Mouse (Mus musculus) hindbrain, embryonic 11.5 days (tissue): ENCODE measurements around the gene Nmur1. TPM values are rescaled to one million over a fixed set of nuclear protein-coding genes. Genes with fewer than 3 reads are reported as not detected.

Experiments used
- ATAC-seq: fragments of 200-750 bp; cut with Nextera tagmentation; 2 replicates; pipeline ENCODE4 v1.8.0; 2017; ENCODE audit warnings: mild to moderate bottlenecking, moderate TSS enrichment, moderate library complexity; ENCODE audit not compliant: low FRiP score
- DNase-seq: peaks from one replicate; pipeline ENCODE4 v3.0.0-alpha.2; 2015; ENCODE audit warnings: low spot score
- H3K27ac ChIP-seq: fragments of 300-500 bp; sonication (generic); 2 replicates; pipeline ENCODE4 v1.5.1; 2014; ENCODE audit warnings: mild to moderate bottlenecking, low read depth, low read length
- H3K27me3 ChIP-seq: fragments of 300-500 bp; sonication (generic); 2 replicates; pipeline ENCODE4 v1.6.1; 2014; ENCODE audit warnings: mild to moderate bottlenecking, low read length, moderate library complexity, mixed read lengths; ENCODE audit not compliant: control insufficient read depth, insufficient read depth
- H3K36me3 ChIP-seq: fragments of 300-500 bp; sonication (generic); 2 replicates; pipeline ENCODE4 v1.6.1; 2014; ENCODE audit warnings: mild to moderate bottlenecking, low read length, moderate library complexity, mixed read lengths; ENCODE audit not compliant: control insufficient read depth, insufficient read depth
- H3K4me1 ChIP-seq: fragments of 300-500 bp; sonication (generic); replicated peaks from 2 replicates; pipeline ENCODE4 v1.6.1; 2014; ENCODE audit warnings: low read length, mixed read lengths; ENCODE audit not compliant: control insufficient read depth, insufficient read depth
- H3K4me2 ChIP-seq: fragments of 300-500 bp; sonication (generic); replicated peaks from 2 replicates; pipeline ENCODE4 v1.6.1; 2014; ENCODE audit warnings: mild to moderate bottlenecking, low read depth, low read length
- H3K4me3 ChIP-seq: fragments of 300-500 bp; sonication (generic); 2 replicates; pipeline ENCODE4 v1.5.1; 2014; ENCODE audit warnings: low read depth, low read length
- H3K9ac ChIP-seq: fragments of 300-500 bp; sonication (generic); 2 replicates; pipeline ENCODE4 v1.6.1; 2014; ENCODE audit warnings: low read depth, low read length
- H3K9me3 ChIP-seq: fragments of 300-500 bp; sonication (generic); 2 replicates; pipeline ENCODE4 v1.6.1; 2016; ENCODE audit warnings: low read length; ENCODE audit not compliant: control insufficient read depth
- WGBS: fragments of 180-500 bp; shearing (Covaris S2); extraction: QIAGEN DNeasy Blood & Tissue Kit; methylation state at CpG from one replicate; pipeline ENCODE4 v1.1.7; 2014; 5-methylcytosine and 5-hydroxymethylcytosine counted together
- polyA plus RNA-seq: library from polyadenylated mRNA; unstranded; fragments of >200 nt; fragmentation: Nextera tagmentation; extraction: Ambion mirVana; gene quantifications from 2 replicates; pipeline ENCODE4 v1.2.1, GENCODE M21; 2014

Gene Nmur1
- polyA plus RNA-seq, 1 experiment from 2014 or later: not detected

DNA sequence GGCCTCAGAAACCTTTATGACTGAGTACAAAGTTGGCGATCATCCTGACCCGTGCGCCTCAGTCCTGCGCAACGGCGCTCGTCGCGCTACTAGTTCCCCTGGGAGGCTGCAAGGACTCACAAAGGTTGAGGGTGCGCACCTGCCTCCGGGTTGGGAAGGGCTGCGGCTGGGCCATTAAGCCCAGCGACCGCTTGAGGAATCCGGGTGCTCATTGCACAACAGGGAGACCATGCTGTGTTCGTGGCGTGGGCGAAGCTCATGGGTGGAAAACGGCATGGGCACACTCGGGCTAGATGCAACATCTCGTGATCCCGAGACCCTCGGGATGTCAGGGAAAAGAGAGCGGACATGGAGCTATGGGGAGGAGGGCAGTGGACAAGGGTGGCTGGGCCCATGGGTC lies 16.8 kb upstream of the Nmur1 start:
- Histone ChIP-seq H3K4me2 (peak overlapping the region; percentile 80), H3K27ac (peak overlapping the region; percentile 99), H3K27me3 (no peaks in the 10 kb centered on the region), H3K36me3 (no peaks in the 10 kb centered on the region), H3K9ac (peak overlapping the region; percentile 93), H3K4me3 (peak overlapping the region; percentile 43), H3K9me3 (no peaks in the 10 kb centered on the region), H3K4me1 (peaks cover 7% of the 10 kb centered on the region; the same call in 1 of the 2 replicates)
- WGBS: 2% methylated on average over 24 of the region's 24 CpGs
- DNase-seq (no peak), ATAC-seq (peak; percentile 1; the same call in 1 of the 2 replicates)

DNA sequence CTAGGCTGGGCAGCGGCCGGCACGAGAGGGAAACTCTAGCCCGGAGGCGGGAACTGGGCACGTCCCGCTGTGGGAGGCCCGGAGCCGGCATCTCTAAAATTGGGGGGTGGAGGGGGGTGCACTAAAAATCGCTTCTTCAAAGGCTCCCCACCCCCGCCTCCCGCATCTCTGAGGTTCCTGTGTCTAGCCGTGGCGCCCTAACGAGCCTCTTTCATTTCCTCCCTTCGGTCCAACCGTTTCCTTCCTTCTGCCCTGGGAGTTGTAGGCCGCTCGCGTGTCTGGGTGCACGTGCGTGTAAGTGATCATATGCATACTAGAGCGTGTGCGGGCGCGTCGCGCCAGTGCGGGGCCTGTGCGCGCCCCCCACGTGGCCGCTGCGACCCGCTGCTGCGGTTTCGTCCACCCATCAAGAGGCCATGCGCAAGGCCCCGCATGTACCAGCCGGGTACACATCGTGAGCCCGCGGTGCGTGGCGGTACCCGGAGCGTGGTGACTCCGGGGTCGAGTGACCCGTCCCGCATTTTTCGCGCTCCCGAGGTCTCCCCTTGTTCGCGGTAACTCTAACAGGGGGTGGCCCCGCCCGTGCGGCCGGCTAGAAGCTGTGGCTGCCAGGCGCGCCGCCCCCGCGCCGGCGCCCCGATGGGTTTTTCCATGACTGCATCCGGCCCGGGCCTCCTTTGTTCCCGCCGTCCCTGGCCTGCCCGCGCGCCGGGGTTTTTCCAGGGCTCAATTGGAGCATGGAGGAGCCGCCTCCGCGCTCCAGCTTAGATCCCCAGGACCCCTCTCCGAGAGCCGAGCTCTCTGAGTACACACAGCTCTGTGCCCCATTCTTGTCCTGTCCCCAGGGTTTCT lies 16.2 kb upstream of the Nmur1 start:
- no peaks in the 10 kb centered on the region for H3K36me3 ChIP-seq
- peak overlapping the region; percentile 43 for H3K4me3 ChIP-seq
- ATAC-seq (peak; percentile 69), DNase-seq (peak; percentile 89)
- H3K27ac ChIP-seq: peak overlapping the region; percentile 99
- peak overlapping the region; percentile 93 for H3K9ac ChIP-seq
- under 1% methylated on average over 81 of the region's 81 CpGs for WGBS
- H3K4me2 ChIP-seq: peak overlapping the region; percentile 80
- H3K27me3 ChIP-seq: no peaks in the 10 kb centered on the region
- H3K4me1 ChIP-seq: peaks cover 7% of the 10 kb centered on the region; the same call in 1 of the 2 replicates
- H3K9me3 ChIP-seq: no peaks in the 10 kb centered on the region

DNA sequence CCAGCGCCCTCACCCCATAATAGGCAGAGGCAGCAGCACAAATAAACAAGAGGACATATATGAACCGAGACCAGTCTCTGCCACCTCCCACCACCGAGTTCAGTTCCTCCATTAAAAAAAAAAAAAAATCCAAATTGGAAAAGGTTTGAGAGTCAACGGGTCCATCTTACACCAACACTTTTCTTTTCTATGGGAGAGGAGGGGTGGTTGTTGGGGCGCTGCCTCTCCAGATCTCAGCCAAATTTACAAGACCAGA lies 15.6 kb upstream of the Nmur1 start:
- WGBS: 0% methylated on average over 5 of the region's 5 CpGs
- ATAC-seq (no peak), DNase-seq (no peak)
- H3K4me3 ChIP-seq: peak overlapping the region; percentile 43
- peak overlapping the region; percentile 80 for H3K4me2 ChIP-seq
- peak overlapping the region; percentile 93 for H3K9ac ChIP-seq
- H3K27ac ChIP-seq: peak overlapping the region; percentile 99
- H3K27me3 ChIP-seq: no peaks in the 10 kb centered on the region
- H3K4me1 ChIP-seq: peaks cover 7% of the 10 kb centered on the region; the same call in 1 of the 2 replicates
- H3K36me3 ChIP-seq: no peaks in the 10 kb centered on the region
- no peaks in the 10 kb centered on the region for H3K9me3 ChIP-seq

DNA sequence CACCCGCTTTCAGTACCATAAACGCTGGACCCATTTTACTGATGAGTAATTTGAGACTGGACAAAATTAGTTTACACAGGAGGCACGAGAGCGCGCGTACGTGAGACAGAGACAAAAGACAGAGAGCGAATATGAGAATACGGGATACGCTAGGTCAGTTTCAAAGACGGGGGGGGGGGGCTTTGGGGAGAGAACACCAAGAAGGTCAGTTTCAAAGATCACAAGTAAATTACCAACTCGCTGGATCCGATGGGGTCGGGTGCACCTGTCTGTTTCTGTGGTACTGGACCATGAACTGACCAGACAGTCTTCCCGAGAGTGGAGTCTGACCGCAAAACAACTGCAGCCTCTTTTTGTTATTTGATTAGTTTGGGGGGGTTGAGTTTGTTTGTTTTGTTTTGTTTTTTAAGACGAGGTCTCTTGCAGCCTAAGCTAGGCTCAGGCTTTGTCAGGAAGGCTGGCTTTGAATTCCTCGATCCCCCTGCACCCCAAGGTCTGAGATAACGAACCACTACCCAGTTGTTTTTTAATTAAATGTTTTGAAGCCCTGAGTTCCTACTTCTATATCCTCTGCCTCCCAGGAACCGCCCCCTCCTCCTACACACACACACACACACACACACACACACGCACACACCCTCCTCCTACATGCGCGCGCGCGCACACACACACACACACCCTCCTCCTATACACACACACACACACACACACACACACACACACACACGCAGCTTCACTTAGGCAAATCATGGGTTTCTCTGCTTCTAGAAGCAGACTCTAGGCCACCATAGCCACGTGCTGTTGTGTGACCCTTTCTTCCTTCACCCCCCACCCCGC lies 15.1 kb upstream of the Nmur1 start:
- DNase-seq (peak; percentile 77), ATAC-seq (peak; percentile 25)
- H3K4me1 ChIP-seq: peaks cover 12% of the 10 kb centered on the region; the same call in 1 of the 2 replicates
- H3K36me3 ChIP-seq: no peaks in the 10 kb centered on the region
- H3K4me3 ChIP-seq: peak overlapping the region; percentile 43
- H3K4me2 ChIP-seq: peak overlapping the region; percentile 80
- WGBS: under 1% methylated on average over 24 of the region's 29 CpGs
- H3K9me3 ChIP-seq: no peaks in the 10 kb centered on the region
- peak overlapping the region; percentile 99 for H3K27ac ChIP-seq
- H3K27me3 ChIP-seq: no peaks in the 10 kb centered on the region
- H3K9ac ChIP-seq: peak overlapping the region; percentile 93

DNA sequence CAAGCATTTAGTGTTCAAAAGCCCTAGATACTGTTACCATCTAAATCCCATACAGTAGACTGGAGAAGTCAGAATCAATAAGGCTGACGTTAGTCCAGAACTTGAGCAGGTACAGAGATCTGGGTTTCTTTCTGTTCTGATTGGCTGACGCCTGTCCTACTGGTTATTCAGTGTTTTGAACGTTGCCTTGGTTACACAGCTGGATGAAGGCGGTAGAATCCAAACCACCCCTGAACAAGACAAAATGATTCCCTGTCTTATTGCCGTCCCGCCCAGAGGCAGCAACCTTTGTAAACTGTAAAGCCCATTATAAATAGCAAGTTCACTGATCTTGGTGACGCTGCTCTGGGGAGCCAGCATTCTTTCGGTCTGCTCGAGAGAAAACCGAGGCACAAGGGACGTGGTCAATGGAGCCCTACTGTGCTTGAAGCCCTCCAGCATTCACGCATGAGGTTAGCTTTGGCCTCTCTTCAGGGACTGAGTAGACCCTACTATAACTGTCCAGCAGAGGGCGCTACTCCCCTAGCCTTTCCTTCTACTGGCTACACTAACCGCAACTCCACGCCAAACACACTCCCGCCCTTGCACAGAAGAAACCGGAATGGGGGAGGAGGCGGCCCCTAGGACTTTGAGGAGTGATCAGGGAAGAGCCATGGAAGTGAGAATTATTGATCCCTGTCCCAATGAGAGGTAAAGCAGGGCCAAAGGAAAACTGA lies 14.3 kb upstream of the Nmur1 start:
- peak overlapping the region; percentile 99 for H3K27ac ChIP-seq
- peaks cover 16% of the 10 kb centered on the region for H3K4me1 ChIP-seq
- peak overlapping the region; percentile 80 for H3K4me2 ChIP-seq
- H3K36me3 ChIP-seq: no peaks in the 10 kb centered on the region
- peak overlapping the region; percentile 43; the same call in 1 of the 2 replicates for H3K4me3 ChIP-seq
- ATAC-seq (peak; percentile 75), DNase-seq (peak; percentile 94)
- peak overlapping the region; percentile 93; the same call in 1 of the 2 replicates for H3K9ac ChIP-seq
- no peaks in the 10 kb centered on the region for H3K27me3 ChIP-seq
- WGBS: 3% methylated on average over 18 of the region's 18 CpGs
- no peaks in the 10 kb centered on the region for H3K9me3 ChIP-seq

DNA sequence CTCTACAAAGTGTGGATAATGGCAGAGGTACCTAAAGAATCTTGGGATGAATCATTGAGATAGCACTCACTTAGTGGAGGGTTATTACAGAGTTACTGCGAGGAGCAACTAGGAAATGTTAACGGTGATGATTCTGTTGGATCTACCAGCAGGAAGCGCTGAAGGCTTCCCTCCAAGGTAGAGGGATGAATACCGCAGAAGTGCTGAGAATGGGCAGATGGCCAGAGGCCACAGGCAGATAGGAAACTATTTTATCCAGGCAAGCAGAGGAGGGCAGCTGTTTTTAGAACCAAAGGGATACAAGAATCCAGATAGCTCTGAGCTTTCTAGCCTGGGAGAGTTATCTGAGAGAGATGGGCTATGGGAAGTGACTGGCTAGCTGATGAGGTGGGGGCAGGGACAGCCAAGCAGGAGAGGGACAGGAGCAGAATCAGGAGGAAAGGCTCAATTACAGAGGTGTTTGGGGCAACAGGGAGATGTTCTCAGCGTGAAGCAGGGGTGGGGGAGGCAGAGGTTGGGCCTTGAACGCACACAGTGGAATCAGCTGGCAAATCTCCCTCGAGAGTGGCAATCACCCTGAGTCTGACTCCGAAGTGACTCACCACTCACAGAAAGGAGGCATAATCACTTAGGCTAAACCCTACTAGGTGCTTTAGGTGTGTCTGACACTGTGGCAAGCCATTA lies 13.6 kb upstream of the Nmur1 start:
- Histone ChIP-seq H3K36me3 (no peaks in the 10 kb centered on the region), H3K4me1 (peaks cover 21% of the 10 kb centered on the region), H3K27ac (no peak overlapping the region), H3K27me3 (no peaks in the 10 kb centered on the region), H3K4me3 (no peak overlapping the region), H3K4me2 (no peak overlapping the region), H3K9me3 (no peaks in the 10 kb centered on the region), H3K9ac (no peak overlapping the region)
- ATAC-seq (no peak), DNase-seq (no peak)
- WGBS: 35% methylated on average over 8 of the region's 8 CpGs

DNA sequence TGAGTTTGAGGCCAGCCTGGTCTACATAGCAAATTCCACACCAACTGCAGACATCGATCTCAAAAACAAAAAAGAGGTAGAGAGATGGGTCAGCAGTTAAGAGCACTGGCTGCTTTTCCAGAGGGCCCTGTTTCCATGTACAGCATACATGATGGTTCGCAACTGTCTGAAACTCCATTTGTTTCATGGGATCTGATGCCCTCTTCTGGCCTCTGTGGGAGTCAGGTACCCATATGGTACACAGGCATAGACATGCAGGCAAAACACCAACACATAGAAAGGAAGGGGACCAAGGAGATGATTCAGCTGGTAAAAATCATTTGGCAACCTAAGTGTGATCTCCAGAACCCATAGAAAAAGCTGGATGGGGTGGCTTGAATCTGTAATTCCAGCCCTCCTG lies 12.5 kb upstream of the Nmur1 start:
- Histone ChIP-seq H3K4me1 (peaks cover 21% of the 10 kb centered on the region), H3K4me2 (no peak overlapping the region), H3K27ac (no peak overlapping the region), H3K27me3 (no peaks in the 10 kb centered on the region), H3K9me3 (no peaks in the 10 kb centered on the region), H3K36me3 (no peaks in the 10 kb centered on the region), H3K4me3 (no peak overlapping the region), H3K9ac (no peak overlapping the region)
- DNase-seq (no peak), ATAC-seq (no peak)
- WGBS: 78% methylated on average over 2 of the region's 2 CpGs

DNA sequence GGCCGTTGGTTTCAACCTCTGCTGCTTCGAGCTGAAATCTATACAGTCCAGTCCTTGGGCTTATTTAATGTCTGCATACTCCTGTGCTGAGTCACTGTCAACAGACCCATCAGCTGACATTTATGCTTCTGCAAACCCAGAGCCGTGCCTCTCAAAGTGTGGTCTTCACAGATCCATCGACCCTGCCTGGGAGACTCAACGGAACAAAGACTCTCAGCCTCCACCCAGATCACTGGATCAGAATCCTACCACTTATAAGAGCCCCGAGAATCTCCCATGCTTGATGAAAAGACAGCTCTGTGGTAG lies 11.9 kb upstream of the Nmur1 start:
- no peak overlapping the region for H3K27ac ChIP-seq
- no peak for ATAC-seq
- no peak overlapping the region for H3K4me3 ChIP-seq
- H3K9me3 ChIP-seq: no peaks in the 10 kb centered on the region
- DNase-seq: no peak
- WGBS: 80% methylated on average over 6 of the region's 6 CpGs
- no peaks in the 10 kb centered on the region for H3K27me3 ChIP-seq
- H3K4me2 ChIP-seq: no peak overlapping the region
- no peaks in the 10 kb centered on the region for H3K36me3 ChIP-seq
- H3K9ac ChIP-seq: no peak overlapping the region
- H3K4me1 ChIP-seq: peaks cover 19% of the 10 kb centered on the region
